Mouse (Mus musculus) kidney, postnatal 0 days (tissue): ENCODE measurements at regions not wholly inside any gene's neighbourhood (a gene's known extent, or its start where the extent isn't known, plus 50 kb on each side); places are given as distances from the start of the nearest gene placed in this dataset.

Experiments used
- ATAC-seq: fragments of 200-750 bp; cut with Nextera tagmentation; replicated peaks from 2 replicates; pipeline ENCODE4 v1.8.0; 2017; ENCODE audit warnings: low read depth, moderate number of reproducible peaks, moderate TSS enrichment, moderate library complexity; ENCODE audit not compliant: low FRiP score
- DNase-seq: peaks from one replicate; pipeline ENCODE4 v3.0.0-alpha.2; 2016; ENCODE audit warnings: low spot score
- H3K27ac ChIP-seq: fragments of 300-500 bp; sonication (generic); 2 replicates; pipeline ENCODE4 v1.5.1; 2014; ENCODE audit warnings: mild to moderate bottlenecking
- H3K27me3 ChIP-seq: fragments of 300-500 bp; sonication (generic); 2 replicates; pipeline ENCODE4 v1.6.1; 2014; ENCODE audit warnings: low read length, mixed read lengths; ENCODE audit not compliant: insufficient read depth
- H3K36me3 ChIP-seq: fragments of 300-500 bp; sonication (generic); 2 replicates; pipeline ENCODE4 v1.6.1; 2014; ENCODE audit warnings: low read length, mixed read lengths; ENCODE audit not compliant: insufficient read depth
- H3K4me1 ChIP-seq: fragments of 300-500 bp; sonication (generic); replicated peaks from 2 replicates; pipeline ENCODE4 v1.6.1; 2014; ENCODE audit warnings: antibody characterized with exemption, low read length, mixed read lengths; ENCODE audit not compliant: insufficient read depth
- H3K4me2 ChIP-seq: fragments of 300-500 bp; sonication (generic); 2 replicates; pipeline ENCODE4 v1.6.1; 2014; ENCODE audit warnings: mild to moderate bottlenecking, low read length, moderate library complexity, mixed read lengths
- H3K4me3 ChIP-seq: fragments of 300-500 bp; sonication (generic); replicated peaks from 2 replicates; pipeline ENCODE4 v1.5.1; 2014; ENCODE audit warnings: low read depth, low read length
- H3K9ac ChIP-seq: fragments of 300-500 bp; sonication (generic); 2 replicates; pipeline ENCODE4 v1.6.1; 2014; ENCODE audit warnings: low read depth, low read length
- H3K9me3 ChIP-seq: fragments of 300-500 bp; sonication (generic); replicated peaks from 2 replicates; pipeline ENCODE4 v1.6.1; 2016; ENCODE audit warnings: low read length, inconsistent platforms, mixed read lengths
- CTCF ChIP-seq: IDR thresholded peaks from 2 replicates; pipeline ENCODE4 v1.5.1; 2016; ENCODE audit warnings: antibody characterized with exemption, low read depth, mild to moderate bottlenecking, moderate library complexity
- WGBS: fragments of 180-500 bp; shearing (Covaris S2); extraction: QIAGEN DNeasy Blood & Tissue Kit; methylation state at CpG from one replicate; pipeline ENCODE4 v1.1.7; 2014; 5-methylcytosine and 5-hydroxymethylcytosine counted together

DNA sequence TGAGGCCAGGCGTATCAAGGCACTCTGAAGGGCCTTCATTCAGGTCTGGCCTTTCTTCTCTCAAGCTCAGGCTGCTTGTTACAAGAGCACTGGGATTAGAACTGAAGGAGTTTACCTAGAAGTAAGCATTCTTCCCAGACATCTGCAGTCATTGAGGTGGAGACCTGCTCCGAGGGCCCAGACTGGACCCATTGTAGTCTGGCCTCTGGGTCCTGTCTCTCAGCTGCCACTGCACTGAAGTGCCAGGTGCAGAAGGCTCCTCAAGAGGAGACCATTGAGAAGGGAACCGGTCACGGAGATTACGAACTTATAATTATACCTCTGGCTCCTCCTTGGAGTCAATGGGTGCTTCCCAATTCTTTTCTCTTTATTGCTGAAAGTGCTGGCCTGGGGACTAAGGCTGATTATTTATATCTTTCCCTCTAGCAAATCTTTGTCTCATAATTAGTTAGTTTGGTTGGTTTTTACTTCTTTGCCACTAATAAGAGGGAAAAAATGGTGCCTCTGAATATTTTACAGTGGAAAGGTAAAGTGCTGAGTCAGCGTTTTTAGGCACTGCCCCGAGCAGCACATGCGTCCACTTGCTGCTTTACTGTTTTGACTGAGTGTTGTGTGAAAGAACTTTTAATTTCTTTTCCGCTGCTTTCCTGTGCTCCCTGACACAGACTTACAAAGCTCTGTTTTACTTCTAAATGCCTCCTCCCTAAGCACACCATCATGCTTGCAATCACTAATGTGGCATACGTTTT lies 1202.0 kb downstream of the A830018L16Rik start:
- Histone ChIP-seq H3K36me3 (no peaks in the 10 kb centered on the region), H3K4me3 (no peak overlapping the region), H3K4me1 (no peaks in the 10 kb centered on the region), H3K27ac (no peak overlapping the region), H3K9me3 (no peaks in the 10 kb centered on the region), H3K27me3 (no peaks in the 10 kb centered on the region), H3K4me2 (no peak overlapping the region), H3K9ac (no peak overlapping the region)
- WGBS: 79% methylated on average over 10 of the region's 10 CpGs
- ATAC-seq (no peak), DNase-seq (no peak)
- TF ChIP-seq CTCF: no peak

DNA sequence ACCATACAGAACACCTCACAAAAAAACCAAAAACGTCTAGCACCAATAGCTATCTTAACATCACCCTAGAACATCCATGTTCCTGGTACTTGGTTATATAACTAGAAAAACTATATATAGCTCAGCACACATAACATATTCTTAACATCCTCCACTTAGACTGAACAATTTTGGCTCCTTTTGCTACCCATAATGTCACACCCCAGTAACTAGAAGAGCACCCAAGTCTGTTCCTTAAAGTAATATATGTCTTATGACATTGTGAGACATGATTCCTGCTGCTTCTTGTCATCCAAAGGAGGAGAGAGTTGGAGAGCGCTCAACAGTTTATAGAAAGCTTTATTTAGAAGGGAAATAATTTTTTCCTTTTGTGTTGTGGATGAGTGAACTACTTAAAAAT lies 1206.1 kb downstream of the A830018L16Rik start:
- Histone ChIP-seq H3K27me3 (no peaks in the 10 kb centered on the region), H3K9ac (no peak overlapping the region), H3K36me3 (no peaks in the 10 kb centered on the region), H3K4me1 (no peaks in the 10 kb centered on the region), H3K4me3 (no peak overlapping the region), H3K4me2 (no peak overlapping the region), H3K9me3 (no peaks in the 10 kb centered on the region), H3K27ac (no peak overlapping the region)
- DNase-seq (no peak), ATAC-seq (no peak)
- TF ChIP-seq CTCF: no peak
- 60% methylated on average over 2 of the region's 2 CpGs for WGBS

DNA sequence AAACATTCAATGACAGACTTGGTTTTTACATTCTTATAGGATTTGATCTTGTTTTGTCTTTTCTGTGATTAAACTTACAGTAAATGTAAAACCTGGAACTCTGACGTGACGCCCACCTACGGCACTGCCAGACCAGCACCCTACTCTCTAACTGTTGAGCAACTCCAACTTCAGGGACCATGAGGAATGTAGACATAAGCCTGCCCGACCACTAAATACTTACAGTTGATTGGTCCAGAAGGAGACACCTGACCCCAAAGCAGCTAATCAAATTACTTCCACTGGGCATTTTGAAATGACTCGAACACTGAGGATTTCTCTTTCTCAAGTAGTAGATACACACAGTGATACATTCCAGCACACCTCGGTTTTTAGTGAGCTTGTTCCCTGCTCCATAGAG lies 1206.9 kb downstream of the A830018L16Rik start:
- Histone ChIP-seq H3K9ac (no peak overlapping the region), H3K4me2 (no peak overlapping the region), H3K27me3 (no peaks in the 10 kb centered on the region), H3K4me3 (no peak overlapping the region), H3K36me3 (no peaks in the 10 kb centered on the region), H3K4me1 (no peaks in the 10 kb centered on the region), H3K9me3 (no peaks in the 10 kb centered on the region), H3K27ac (no peak overlapping the region)
- TF ChIP-seq CTCF: no peak
- DNase-seq: no peak
- WGBS: 85% methylated on average over 6 of the region's 6 CpGs
- ATAC-seq: no peak

DNA sequence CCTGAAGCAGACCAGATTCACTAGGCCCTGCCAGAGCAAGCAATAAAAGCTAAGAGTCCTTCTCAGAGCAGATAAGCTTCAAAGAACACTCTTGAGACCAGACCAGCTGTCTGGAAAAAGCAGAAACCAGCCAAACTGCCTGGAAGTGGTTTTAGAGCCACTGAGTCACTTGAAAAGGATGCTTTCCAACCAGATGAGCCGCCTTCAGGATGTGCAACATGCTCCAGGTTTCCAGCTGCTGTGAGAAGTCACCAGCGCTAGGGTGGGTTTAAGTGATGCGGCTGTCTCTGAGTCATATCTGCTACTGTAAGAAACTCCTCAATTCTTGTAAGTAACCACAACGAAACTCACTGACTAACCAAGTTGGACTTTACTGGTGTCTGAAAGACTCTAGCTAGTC lies 1209.3 kb downstream of the A830018L16Rik start:
- ATAC-seq (no peak), DNase-seq (no peak)
- Histone ChIP-seq H3K36me3 (no peaks in the 10 kb centered on the region), H3K27ac (no peak overlapping the region), H3K4me2 (no peak overlapping the region), H3K9me3 (no peaks in the 10 kb centered on the region), H3K4me3 (no peak overlapping the region), H3K9ac (no peak overlapping the region), H3K4me1 (no peaks in the 10 kb centered on the region), H3K27me3 (no peaks in the 10 kb centered on the region)
- 86% methylated on average over 4 of the region's 4 CpGs for WGBS
- TF ChIP-seq CTCF: no peak

DNA sequence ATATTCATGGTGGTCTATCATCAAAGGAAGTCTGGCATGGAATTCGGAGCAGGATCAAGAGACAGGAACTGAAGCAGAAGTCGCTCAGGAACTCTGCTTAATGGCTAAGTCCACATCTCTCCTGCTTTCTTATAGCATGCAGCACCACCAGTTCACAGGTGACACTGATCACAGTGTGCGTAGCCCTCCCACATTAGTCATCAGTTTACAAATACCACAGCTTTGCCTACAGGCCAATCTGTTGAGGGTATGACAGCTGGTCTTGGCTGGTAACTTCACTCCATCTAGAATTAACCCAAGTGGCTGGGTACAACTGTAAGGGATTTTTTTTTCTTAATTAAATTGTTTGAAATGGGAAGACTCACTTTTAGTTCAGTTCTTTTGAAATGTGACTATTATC lies 1219.1 kb downstream of the A830018L16Rik start:
- DNase-seq (no peak), ATAC-seq (no peak)
- no peak overlapping the region for H3K9ac ChIP-seq
- TF ChIP-seq CTCF: no peak
- WGBS: 81% methylated on average over 3 of the region's 3 CpGs
- H3K27me3 ChIP-seq: no peaks in the 10 kb centered on the region
- H3K4me1 ChIP-seq: no peaks in the 10 kb centered on the region
- H3K9me3 ChIP-seq: no peaks in the 10 kb centered on the region
- no peak overlapping the region for H3K4me3 ChIP-seq
- no peaks in the 10 kb centered on the region for H3K36me3 ChIP-seq
- no peak overlapping the region for H3K4me2 ChIP-seq
- no peak overlapping the region for H3K27ac ChIP-seq

DNA sequence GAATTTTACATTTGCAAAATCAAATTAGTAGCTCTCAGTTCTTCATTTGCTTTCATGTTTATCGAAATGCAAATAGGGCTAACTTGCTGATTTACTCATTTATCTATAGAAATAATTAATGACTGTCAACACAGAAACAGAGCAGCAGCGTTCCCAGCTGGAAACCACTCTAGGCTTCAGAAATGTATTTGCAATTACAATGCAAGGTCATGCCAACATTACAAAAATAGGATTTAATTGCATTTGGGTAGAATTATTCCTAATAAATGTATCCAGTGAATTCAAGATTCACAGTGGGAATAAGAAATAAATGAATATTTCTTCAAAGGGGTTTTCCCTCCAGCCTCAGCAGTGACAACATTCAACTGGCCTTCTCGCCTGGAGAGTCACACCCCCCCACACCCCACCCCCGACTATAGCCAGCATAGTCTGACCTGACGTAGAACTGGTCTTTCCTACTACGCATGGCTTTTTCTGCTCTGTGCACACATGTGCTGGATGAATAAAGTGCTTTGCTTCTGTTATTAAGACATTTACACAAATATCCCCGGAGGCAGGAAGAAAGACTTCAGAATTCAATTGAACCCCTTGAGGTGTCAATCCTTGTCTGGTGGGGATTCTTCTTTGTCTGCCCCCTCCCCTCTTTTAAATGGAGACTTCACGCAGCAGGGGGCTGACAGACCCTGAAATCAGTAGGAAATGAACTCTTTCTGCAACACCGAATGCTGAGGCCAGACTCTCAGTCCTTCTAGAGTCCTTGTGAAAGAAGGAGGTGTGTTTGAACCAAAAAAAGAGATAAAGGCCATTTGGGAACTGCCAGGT lies 1222.6 kb downstream of the A830018L16Rik start:
- no peak overlapping the region for H3K4me2 ChIP-seq
- no peaks in the 10 kb centered on the region for H3K27me3 ChIP-seq
- H3K9ac ChIP-seq: no peak overlapping the region
- H3K27ac ChIP-seq: no peak overlapping the region
- no peak overlapping the region for H3K4me3 ChIP-seq
- H3K9me3 ChIP-seq: no peaks in the 10 kb centered on the region
- H3K4me1 ChIP-seq: no peaks in the 10 kb centered on the region
- TF ChIP-seq CTCF: no peak
- no peaks in the 10 kb centered on the region for H3K36me3 ChIP-seq
- 55% methylated on average over 9 of the region's 9 CpGs for WGBS
- ATAC-seq (no peak), DNase-seq (no peak)
